Mouse (Mus musculus): ENCODE measurements around the gene Ttc25.
"Not testable (repeated sequence)": the region's sequence is repeated elsewhere in the genome, so short reads cannot be mapped to it uniquely, and the experiment has no call there.

Ttc25 gene

GRCm38 (mm10) chr11:100574708-100575483 lies 29.5 kb downstream of the Ttc25 start, which contains the start of gene Cnp:
Cnp (plus strand) TSS chr11:100574904.
- peak; percentile 72 for DNase-seq

GRCm38 (mm10) chr11:100575484-100575855 lies 30.1 kb downstream of the Ttc25 start:
- DNase-seq: peak; percentile 72

- DNase-seq: no peak
Observed at GRCm38 (mm10) chr11:100576256-100576655, 30.8 kb downstream of the Ttc25 start.

GRCm38 (mm10) chr11:100577852-100578599 lies 32.6 kb downstream of the Ttc25 start:
- no peak for DNase-seq

- DNase-seq: no peak
Observed at GRCm38 (mm10) chr11:100579116-100579799, 33.9 kb downstream of the Ttc25 start.

- no peak for DNase-seq
Observed at GRCm38 (mm10) chr11:100580275-100580674, 34.9 kb downstream of the Ttc25 start.

GRCm38 (mm10) chr11:100581756-100582155 lies 36.3 kb downstream of the Ttc25 start:
- DNase-seq: peak; percentile 61

- not testable (repeated sequence) for DNase-seq
Observed at GRCm38 (mm10) chr11:100582413-100582812, 37.0 kb downstream of the Ttc25 start.

GRCm38 (mm10) chr11:100582836-100583235 lies 37.4 kb downstream of the Ttc25 start:
- DNase-seq: no peak

- DNase-seq: no peak
Observed at GRCm38 (mm10) chr11:100584561-100584961, 39.2 kb downstream of the Ttc25 start.

GRCm38 (mm10) chr11:100585148-100585547 lies 39.7 kb downstream of the Ttc25 start:
- no peak for DNase-seq

GRCm38 (mm10) chr11:100588462-100588861 lies 43.1 kb downstream of the Ttc25 start:
- no peak for DNase-seq

GRCm38 (mm10) chr11:100592346-100593046 lies 47.1 kb downstream of the Ttc25 start:
- DNase-seq: no peak

- DNase-seq: no peak
Observed at GRCm38 (mm10) chr11:100594608-100595007, 49.2 kb downstream of the Ttc25 start.

GRCm38 (mm10) chr11:100595533-100595932 lies 50.1 kb downstream of the Ttc25 start:
- no peak for DNase-seq

GRCm38 (mm10) chr11:100598074-100598473 lies 52.7 kb downstream of the Ttc25 start:
- no peak for DNase-seq

GRCm38 (mm10) chr11:100601372-100601771 lies 56.0 kb downstream of the Ttc25 start:
- DNase-seq: no peak

GRCm38 (mm10) chr11:100603155-100603554 lies 57.7 kb downstream of the Ttc25 start:
- no peak for DNase-seq

- no peak for DNase-seq
Observed at GRCm38 (mm10) chr11:100603813-100604212, 58.4 kb downstream of the Ttc25 start.

- DNase-seq: no peak
Observed at GRCm38 (mm10) chr11:100604321-100605005, 59.1 kb downstream of the Ttc25 start.

- DNase-seq: no peak
Observed at GRCm38 (mm10) chr11:100605451-100605850, 60.0 kb downstream of the Ttc25 start.

GRCm38 (mm10) chr11:100607121-100607520 lies 61.7 kb downstream of the Ttc25 start:
- no peak for DNase-seq
